19 mouse cellular contexts compared by ENCODE assay signal in the genomic region with DNA sequence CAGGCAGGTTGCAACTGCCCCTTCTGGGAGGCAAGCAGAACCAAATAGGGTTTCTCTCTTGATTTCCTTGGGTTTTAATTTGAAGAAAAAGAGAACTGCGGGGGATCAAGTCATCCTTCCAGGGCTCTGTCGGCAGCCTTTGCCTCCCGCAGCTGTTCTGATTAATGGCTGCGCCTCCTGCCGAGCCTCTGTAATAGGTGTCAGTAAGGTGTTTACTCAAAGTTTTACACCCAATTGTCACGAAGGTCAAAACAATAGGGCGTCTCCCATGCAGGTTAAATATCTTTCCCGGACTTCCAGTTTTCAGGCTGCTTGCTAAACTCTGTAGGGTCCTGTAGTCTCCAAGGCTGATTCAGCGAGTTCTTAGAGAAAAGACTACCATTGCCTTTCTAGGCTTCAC.
A peak's percentile ranks its signal among the peaks of the same experiment; 100 is the strongest.
DNase-seq lines count a peak whose midpoint lies in the region; ATAC-seq and TF ChIP-seq lines count a peak whose summit lies in the region.
"Had no signal": no experiment of that assay in that cellular context is flagged by ENCODE, and none has a peak within 500 bp of the region (broad histone marks: within the 10 kb centered on the region; RNA-seq: fewer than 3 reads in every experiment).

No protein-coding gene starts in this region.

- no peak for ATAC-seq in hindbrain, embryonic 12.5 days (ENCODE audit: low FRiP score)
- ATAC-seq in hindbrain, embryonic 14.5 days (ENCODE audit: low FRiP score) = no peak
- no peak for ATAC-seq in limb, embryonic 13.5 days (ENCODE audit: low FRiP score, low read depth)
- ATAC-seq: intestine, embryonic 15.5 days had no signal

- H3K27me3 ChIP-seq in hindbrain, embryonic 12.5 days = no peaks in the 10 kb centered on the region
- 0 out of 2 replicates have a peak, but pooled peaks cover 3% of the 10 kb centered on the region for H3K27me3 ChIP-seq in hindbrain, embryonic 14.5 days (ENCODE audit: control insufficient read depth, insufficient read depth, low read length)
- H3K27me3 ChIP-seq in E14TG2a.4 (ENCODE audit: insufficient read depth, low read length) = peaks cover 54% of the 10 kb centered on the region
- H3K27me3 ChIP-seq in limb, embryonic 13.5 days = peaks cover 14% of the 10 kb centered on the region; the same call in 1 of the 2 replicates
- H3K27me3 ChIP-seq: intestine, embryonic 15.5 days; kidney, embryonic 15.5 days had no signal

- no peak for DNase-seq in hindbrain, embryonic 14.5 days (ENCODE audit: low spot score)
- peak; percentile 74 for DNase-seq in R1 (ENCODE audit: low read depth, low spot score)
- DNase-seq in adrenal gland, postnatal 10 days = no peak
- no peak for DNase-seq in cerebellum, postnatal 10 days
- DNase-seq: adrenal gland, postnatal 14 days; cerebellum, adult 18-20 months; liver; lung, adult 18-20 months; spleen, adult 18-20 months; thymus, adult 2 months had no signal

- H3K36me3 ChIP-seq in hindbrain, embryonic 12.5 days = no peaks in the 10 kb centered on the region
- H3K36me3 ChIP-seq in hindbrain, embryonic 14.5 days (replicated peaks; ENCODE audit: control insufficient read depth, insufficient read depth) = no peaks in the 10 kb centered on the region
- no peaks in the 10 kb centered on the region for H3K36me3 ChIP-seq in E14TG2a.4 (ENCODE audit: insufficient read depth, low read length)
- H3K36me3 ChIP-seq in limb, embryonic 13.5 days = no peaks in the 10 kb centered on the region
- H3K36me3 ChIP-seq: embryonic facial prominence, embryonic 13.5 days; intestine, embryonic 15.5 days; kidney, embryonic 15.5 days had no signal

- no peak for TF ChIP-seq CTCF in E14TG2a.4 (conservative IDR thresholded peaks at IDR 0.05; ENCODE audit: low read length)

- H3K9me3 ChIP-seq in hindbrain, embryonic 12.5 days (replicated peaks) = no peaks in the 10 kb centered on the region
- H3K9me3 ChIP-seq in hindbrain, embryonic 14.5 days (ENCODE audit: control insufficient read depth, low read length) = no peaks in the 10 kb centered on the region
- peaks cover 12% of the 10 kb centered on the region; the same call in 1 of the 2 replicates for H3K9me3 ChIP-seq in E14TG2a.4 (ENCODE audit: low read length)
- H3K9me3 ChIP-seq in limb, embryonic 13.5 days = no peaks in the 10 kb centered on the region
- H3K9me3 ChIP-seq: embryonic facial prominence, embryonic 13.5 days; intestine, embryonic 15.5 days; kidney, embryonic 15.5 days had no signal

- no peak overlapping the region for H3K4me3 ChIP-seq in hindbrain, embryonic 12.5 days
- H3K4me3 ChIP-seq in hindbrain, embryonic 14.5 days (replicated peaks; ENCODE audit: low read length) = no peak overlapping the region
- peak overlapping the region; percentile 10; the same call in 1 of the 2 replicates for H3K4me3 ChIP-seq in E14TG2a.4 (replicated peaks; ENCODE audit: low read length)
- no peak overlapping the region for H3K4me3 ChIP-seq in limb, embryonic 13.5 days
- H3K4me3 ChIP-seq: embryonic facial prominence, embryonic 13.5 days; intestine, embryonic 15.5 days; kidney, embryonic 15.5 days; layer of hippocampus, adult 2 months; left cerebral cortex, adult 2 months; myocyte had no signal

- 5% methylated on average over 9 of the region's 9 CpGs for whole genome bisulfite sequencing in hindbrain, embryonic 12.5 days
- 7% methylated on average over 9 of the region's 9 CpGs for WGBS in hindbrain, embryonic 14.5 days
- WGBS in limb, embryonic 13.5 days = 7% methylated on average over 9 of the region's 9 CpGs

- H3K4me2 ChIP-seq in hindbrain, embryonic 12.5 days (replicated peaks) = 0 out of 2 replicates have a peak overlapping the region, but pooled peaks have one; percentile 13
- H3K4me2 ChIP-seq in hindbrain, embryonic 14.5 days (replicated peaks) = no peak overlapping the region
- H3K4me2 ChIP-seq in limb, embryonic 13.5 days (replicated peaks) = peak overlapping the region; percentile 22; the same call in 1 of the 2 replicates
- H3K4me2 ChIP-seq: embryonic facial prominence, embryonic 13.5 days; intestine, embryonic 15.5 days; kidney, embryonic 15.5 days had no signal

- peaks cover 13% of the 10 kb centered on the region for H3K4me1 ChIP-seq in hindbrain, embryonic 12.5 days
- H3K4me1 ChIP-seq in hindbrain, embryonic 14.5 days (replicated peaks; ENCODE audit: control insufficient read depth, insufficient read depth, low read length) = no peaks in the 10 kb centered on the region
- H3K4me1 ChIP-seq in E14TG2a.4 (replicated peaks; ENCODE audit: low read depth, low read length) = peaks cover 50% of the 10 kb centered on the region
- peaks cover 8% of the 10 kb centered on the region; the same call in 1 of the 2 replicates for H3K4me1 ChIP-seq in limb, embryonic 13.5 days
- H3K4me1 ChIP-seq: intestine, embryonic 15.5 days; kidney, embryonic 15.5 days had no signal

- no peak overlapping the region for H3K9ac ChIP-seq in hindbrain, embryonic 12.5 days
- no peak overlapping the region for H3K9ac ChIP-seq in hindbrain, embryonic 14.5 days
- H3K9ac ChIP-seq in limb, embryonic 13.5 days = no peak overlapping the region
- H3K9ac ChIP-seq: embryonic facial prominence, embryonic 13.5 days; intestine, embryonic 15.5 days; kidney, embryonic 15.5 days had no signal

- H3K27ac ChIP-seq in hindbrain, embryonic 12.5 days = no peak overlapping the region
- no peak overlapping the region for H3K27ac ChIP-seq in hindbrain, embryonic 14.5 days
- H3K27ac ChIP-seq in limb, embryonic 13.5 days = no peak overlapping the region
- H3K27ac ChIP-seq: embryonic facial prominence, embryonic 13.5 days; intestine, embryonic 15.5 days; kidney, embryonic 15.5 days; layer of hippocampus, adult 2 months; left cerebral cortex, adult 2 months had no signal
